Mouse (Mus musculus) kidney, adult 2 months (tissue): ENCODE results near the gene Cnn3.

Experiments used
- CTCF ChIP-seq: fragments of 200-500 bp; conservative IDR thresholded peaks from 2 replicates; pipeline ENCODE4 v1.5.1; 2011; ENCODE audit warnings: low read depth, mild to moderate bottlenecking, control low read depth, low read length, moderate library complexity, mixed read lengths; ENCODE audit not compliant: insufficient read depth, insufficient read length
- POLR2A ChIP-seq: fragments of 200-500 bp; IDR thresholded peaks from one replicate; pipeline ENCODE4 v1.6.1; 2011; ENCODE audit warnings: low read depth, low read length, control low read depth

DNA sequence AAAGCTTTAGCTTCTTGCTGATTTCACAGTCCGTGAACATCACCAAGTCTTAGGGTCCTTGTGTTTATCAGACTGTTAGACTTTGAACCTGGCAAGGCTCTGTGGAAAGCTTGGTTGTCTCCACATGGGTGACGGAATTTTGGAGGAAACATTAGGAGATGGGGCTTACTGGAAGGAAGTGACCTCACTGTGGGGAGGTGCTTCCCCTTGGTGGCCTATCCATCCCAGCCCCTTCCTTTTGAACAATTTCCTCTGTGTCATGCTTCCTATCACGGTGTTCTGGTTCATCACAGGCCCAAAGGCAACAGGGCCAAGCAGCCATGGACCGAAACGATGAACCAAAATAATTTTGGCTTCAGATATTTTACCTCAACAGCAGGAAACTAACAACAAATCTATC, 16.0 kb downstream of the Cnn3 start:
- TF ChIP-seq CTCF: no peak
- no peak for TF ChIP-seq POLR2A
